Mouse (Mus musculus): ENCODE results near the gene Fam19a5.

The Fam19a5 gene

GRCm38 (mm10) chr15:87668112-87668511 is 124.0 kb downstream of the Fam19a5 start:
- DNase-seq: no peak

GRCm38 (mm10) chr15:87671929-87672328 is 127.8 kb downstream of the Fam19a5 start:
- DNase-seq: no peak

- DNase-seq: no peak
Observed at GRCm38 (mm10) chr15:87678711-87679110, 134.6 kb downstream of the Fam19a5 start.

GRCm38 (mm10) chr15:87682410-87682809 is 138.3 kb downstream of the Fam19a5 start:
- no peak for DNase-seq

- no peak for DNase-seq
Observed at GRCm38 (mm10) chr15:87686415-87687040, 142.4 kb downstream of the Fam19a5 start.

- no peak for DNase-seq
Observed at GRCm38 (mm10) chr15:87691271-87691955, 147.3 kb downstream of the Fam19a5 start.

- no peak for DNase-seq
Observed at GRCm38 (mm10) chr15:87691958-87692357, 147.9 kb downstream of the Fam19a5 start.

GRCm38 (mm10) chr15:87692394-87692793 is 148.3 kb downstream of the Fam19a5 start:
- no peak for DNase-seq

- DNase-seq: no peak
Observed at GRCm38 (mm10) chr15:87692865-87693513, 148.9 kb downstream of the Fam19a5 start.

- DNase-seq: no peak
Observed at GRCm38 (mm10) chr15:87697433-87697996, 153.4 kb downstream of the Fam19a5 start.

- no peak for DNase-seq
Observed at GRCm38 (mm10) chr15:87698562-87699320, 154.6 kb downstream of the Fam19a5 start.

GRCm38 (mm10) chr15:87702821-87703220 is 158.7 kb downstream of the Fam19a5 start:
- no peak for DNase-seq

GRCm38 (mm10) chr15:87703334-87703733 is 159.2 kb downstream of the Fam19a5 start:
- DNase-seq: no peak

- DNase-seq: no peak
Observed at GRCm38 (mm10) chr15:87711790-87712189, 167.7 kb downstream of the Fam19a5 start.

GRCm38 (mm10) chr15:87712221-87712620 is 168.1 kb downstream of the Fam19a5 start:
- no peak for DNase-seq

- DNase-seq: no peak
Observed at GRCm38 (mm10) chr15:87715037-87715676, 171.1 kb downstream of the Fam19a5 start.

- DNase-seq: no peak
Observed at GRCm38 (mm10) chr15:87717056-87717455, 173.0 kb downstream of the Fam19a5 start.

- DNase-seq: no peak
Observed at GRCm38 (mm10) chr15:87723455-87723986, 179.4 kb downstream of the Fam19a5 start.

- no peak for DNase-seq
Observed at GRCm38 (mm10) chr15:87726657-87727236, 182.6 kb downstream of the Fam19a5 start.

GRCm38 (mm10) chr15:87736345-87736744 is 192.2 kb downstream of the Fam19a5 start:
- no peak for DNase-seq

- no peak for DNase-seq
Observed at GRCm38 (mm10) chr15:87755482-87755881, 211.4 kb downstream of the Fam19a5 start.

GRCm38 (mm10) chr15:87765876-87766275 is 221.8 kb downstream of the Fam19a5 start:
- DNase-seq: no peak
